Mouse (Mus musculus) neural tube, embryonic 13.5 days (tissue): Measurements from ENCODE around the gene Olfr1152. TPM values are rescaled to one million over a fixed set of nuclear protein-coding genes. Genes with fewer than 3 reads are reported as not detected.

Source experiments
- ATAC-seq: fragments of 200-750 bp; cut with Nextera tagmentation; 2 replicates; pipeline ENCODE4 v1.8.0; 2017; ENCODE audit warnings: low read depth, mild to moderate bottlenecking, moderate TSS enrichment, moderate library complexity
- H3K27ac ChIP-seq: fragments of 300-500 bp; sonication (generic); replicated peaks from 2 replicates; pipeline ENCODE4 v1.5.1; 2015; ENCODE audit warnings: moderate library complexity, mild to moderate bottlenecking, inconsistent platforms
- H3K27me3 ChIP-seq: fragments of 300-500 bp; sonication (generic); 2 replicates; pipeline ENCODE4 v1.6.1; 2015; ENCODE audit warnings: mild to moderate bottlenecking, inconsistent platforms
- H3K36me3 ChIP-seq: fragments of 300-500 bp; sonication (generic); 2 replicates; pipeline ENCODE4 v1.6.1; 2015; ENCODE audit warnings: mild to moderate bottlenecking, inconsistent platforms
- H3K4me1 ChIP-seq: fragments of 300-500 bp; sonication (generic); replicated peaks from 2 replicates; pipeline ENCODE4 v1.6.1; 2015; ENCODE audit warnings: inconsistent platforms
- H3K4me2 ChIP-seq: fragments of 300-500 bp; sonication (generic); 2 replicates; pipeline ENCODE4 v1.6.1; 2015; ENCODE audit warnings: inconsistent platforms, mild to moderate bottlenecking, moderate library complexity
- H3K4me3 ChIP-seq: fragments of 300-500 bp; sonication (generic); 2 replicates; pipeline ENCODE4 v1.5.1; 2015; ENCODE audit warnings: mild to moderate bottlenecking, inconsistent platforms
- H3K9ac ChIP-seq: fragments of 300-500 bp; sonication (generic); 2 replicates; pipeline ENCODE4 v1.6.1; 2015; ENCODE audit warnings: moderate library complexity, mild to moderate bottlenecking, inconsistent platforms
- H3K9me3 ChIP-seq: fragments of 300-500 bp; sonication (generic); 2 replicates; pipeline ENCODE4 v1.6.1; 2016; ENCODE audit warnings: inconsistent platforms
- WGBS: fragments of 180-500 bp; shearing (Covaris S2); methylation state at CpG from one replicate; pipeline ENCODE4 v1.1.7; 2015; 5-methylcytosine and 5-hydroxymethylcytosine counted together
- polyA plus RNA-seq: library from polyadenylated mRNA; unstranded; fragments of >200 nt; fragmentation: Nextera tagmentation; extraction: Ambion mirVana; gene quantifications from 2 replicates; pipeline ENCODE4 v1.2.1, GENCODE M21; 2015

Gene Olfr1152
- not detected in 2 replicates for polyA plus RNA-seq

DNA sequence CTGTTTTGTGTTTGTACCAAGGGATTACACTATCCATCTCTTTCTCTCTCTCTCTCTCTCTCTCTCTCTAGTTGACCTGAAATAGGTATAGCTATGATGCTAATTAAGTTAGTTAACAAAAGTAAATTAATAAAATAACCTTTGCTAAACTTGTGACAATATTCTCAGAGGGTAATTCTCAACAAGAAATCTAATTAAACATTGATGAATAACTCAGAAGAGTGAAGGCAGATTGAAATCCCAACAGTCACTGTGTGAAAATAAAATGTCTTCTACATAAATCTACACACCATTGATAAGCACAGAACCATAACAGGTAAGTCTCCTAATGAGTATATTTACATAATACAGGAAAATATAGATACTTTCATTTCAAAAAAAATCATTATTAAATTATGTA lies at the start of gene Olfr1152:
TSS of gene Olfr1152 (plus strand) at position 301 of the 400 bp plus-strand sequence.
- no peak for ATAC-seq
- H3K9ac ChIP-seq: no peak within 1 kb of the TSS
- H3K4me3 ChIP-seq: no peak within 1 kb of the TSS
- no peaks in the 10 kb centered on the region for H3K36me3 ChIP-seq
- no peak within 1 kb of the TSS for H3K4me2 ChIP-seq
- H3K9me3 ChIP-seq: no peaks in the 10 kb centered on the region
- H3K4me1 ChIP-seq: no peaks in the 10 kb centered on the region
- no peaks in the 10 kb centered on the region for H3K27me3 ChIP-seq
- no peak within 1 kb of the TSS for H3K27ac ChIP-seq

- WGBS: 93% methylated on average over 1 of the region's 1 CpGs
- no peaks in the 10 kb centered on the region for H3K36me3 ChIP-seq
- no peaks in the 10 kb centered on the region for H3K4me1 ChIP-seq
- H3K27ac ChIP-seq: no peak within 1 kb of the TSS
- H3K9me3 ChIP-seq: no peaks in the 10 kb centered on the region
- no peak within 1 kb of the TSS for H3K4me3 ChIP-seq
- H3K4me2 ChIP-seq: no peak within 1 kb of the TSS
- no peaks in the 10 kb centered on the region for H3K27me3 ChIP-seq
- no peak for ATAC-seq
- H3K9ac ChIP-seq: no peak within 1 kb of the TSS
These were observed 36.1 kb upstream of the Olfr1152 start, which contains the start of gene Olfr1148 for GRCm38 (mm10) chr2:87830233-87830632. TSS of gene Olfr1148 (plus strand) at chr2:87830533.

GRCm38 (mm10) chr2:87843693-87844092 lies 22.6 kb upstream of the Olfr1152 start, which contains the start of gene Olfr1150-ps1:
TSS of gene Olfr1150-ps1 (plus strand) at chr2:87843993.
- no peak within 1 kb of the TSS for H3K4me2 ChIP-seq
- H3K27me3 ChIP-seq: no peaks in the 10 kb centered on the region
- ATAC-seq: no peak
- H3K36me3 ChIP-seq: no peaks in the 10 kb centered on the region
- H3K27ac ChIP-seq: no peak within 1 kb of the TSS
- WGBS: 91% methylated on average over 1 of the region's 1 CpGs
- no peaks in the 10 kb centered on the region for H3K9me3 ChIP-seq
- H3K4me3 ChIP-seq: no peak within 1 kb of the TSS
- H3K9ac ChIP-seq: no peak within 1 kb of the TSS
- no peaks in the 10 kb centered on the region for H3K4me1 ChIP-seq

GRCm38 (mm10) chr2:87855562-87855961 lies 10.7 kb upstream of the Olfr1152 start, which contains the start of gene Olfr1151:
TSS of gene Olfr1151 (plus strand) at chr2:87855862.
- H3K4me1 ChIP-seq: no peaks in the 10 kb centered on the region
- H3K27me3 ChIP-seq: no peaks in the 10 kb centered on the region
- H3K9ac ChIP-seq: no peak within 1 kb of the TSS
- H3K27ac ChIP-seq: no peak within 1 kb of the TSS
- no peak for ATAC-seq
- H3K9me3 ChIP-seq: no peaks in the 10 kb centered on the region
- WGBS: 84% methylated on average over 1 of the region's 1 CpGs
- no peaks in the 10 kb centered on the region for H3K36me3 ChIP-seq
- no peak within 1 kb of the TSS for H3K4me3 ChIP-seq
- H3K4me2 ChIP-seq: no peak within 1 kb of the TSS

DNA sequence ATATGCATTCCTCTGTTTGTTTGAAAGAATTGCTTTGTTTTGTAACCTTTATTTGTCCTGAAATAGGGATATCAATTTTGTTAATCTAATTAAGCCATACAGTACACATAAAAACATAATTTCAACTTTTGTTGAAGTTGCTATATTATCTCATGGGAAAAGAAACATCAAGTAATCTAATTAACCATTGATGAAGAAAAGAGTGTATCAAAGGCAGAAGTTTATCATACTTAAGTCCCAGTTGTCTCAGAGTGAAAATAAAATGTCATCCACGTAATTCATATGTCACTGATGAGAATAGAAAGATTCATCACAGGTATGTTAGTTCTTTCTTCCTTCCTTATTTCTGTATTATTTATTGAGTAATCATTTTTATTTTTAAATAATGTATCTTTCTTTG lies 28.4 kb downstream of the Olfr1152 start, which contains the start of gene Olfr1153:
TSS of gene Olfr1153 (plus strand) at position 301 of the 400 bp plus-strand sequence.
- no peak for ATAC-seq
- WGBS: 78% methylated on average over 1 of the region's 1 CpGs
- no peak within 1 kb of the TSS for H3K27ac ChIP-seq
- no peaks in the 10 kb centered on the region for H3K36me3 ChIP-seq
- H3K4me2 ChIP-seq: no peak within 1 kb of the TSS
- no peaks in the 10 kb centered on the region for H3K27me3 ChIP-seq
- no peak within 1 kb of the TSS for H3K4me3 ChIP-seq
- no peaks in the 10 kb centered on the region for H3K9me3 ChIP-seq
- H3K9ac ChIP-seq: no peak within 1 kb of the TSS
- no peaks in the 10 kb centered on the region for H3K4me1 ChIP-seq

DNA sequence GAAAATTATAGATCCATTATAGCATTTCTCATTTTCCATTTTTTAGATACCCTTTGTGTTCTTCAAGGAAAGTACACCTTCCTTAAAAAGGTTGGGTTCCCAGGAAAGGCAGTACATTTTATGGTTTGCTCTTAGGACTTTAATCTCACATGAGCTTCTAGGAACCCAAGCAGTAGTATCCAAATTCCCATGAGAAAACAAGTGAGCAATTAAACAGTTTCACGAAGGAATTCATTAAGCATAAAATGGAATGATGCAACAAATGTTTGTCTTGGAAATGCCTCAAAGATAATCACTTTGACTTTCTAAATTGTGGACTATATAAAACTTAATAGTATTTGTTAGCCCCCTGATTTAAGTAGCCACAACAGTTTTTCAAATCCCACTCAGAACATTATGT lies 38.8 kb downstream of the Olfr1152 start, which contains the start of gene Olfr1154:
TSS of gene Olfr1154 (minus strand) at position 101 of the 400 bp plus-strand sequence.
- no peaks in the 10 kb centered on the region for H3K36me3 ChIP-seq
- no peaks in the 10 kb centered on the region for H3K27me3 ChIP-seq
- H3K9me3 ChIP-seq: no peaks in the 10 kb centered on the region
- H3K4me3 ChIP-seq: no peak within 1 kb of the TSS
- H3K27ac ChIP-seq: no peak within 1 kb of the TSS
- no peak within 1 kb of the TSS for H3K9ac ChIP-seq
- no peak within 1 kb of the TSS for H3K4me2 ChIP-seq
- no peaks in the 10 kb centered on the region for H3K4me1 ChIP-seq
- 88% methylated on average over 1 of the region's 1 CpGs for WGBS
- ATAC-seq: no peak

Other genes starting within 250 kb of the Olfr1152 start
- gene Olfr1131, start 239.4 kb upstream of the Olfr1152 start, polyA plus RNA-seq: not detected in 2 replicates
- gene Olfr1132, start 229.0 kb upstream of the Olfr1152 start, polyA plus RNA-seq: not detected in 2 replicates
- not detected in 2 replicates for gene Olfr1133, start 219.1 kb upstream of the Olfr1152 start, polyA plus RNA-seq
- gene Olfr1134, start 208.0 kb upstream of the Olfr1152 start, polyA plus RNA-seq: not detected in 2 replicates
- gene Olfr1135, start 192.8 kb upstream of the Olfr1152 start, polyA plus RNA-seq: not detected in 2 replicates
- gene Olfr1136, start 172.5 kb upstream of the Olfr1152 start, polyA plus RNA-seq: not detected in 2 replicates
- gene Olfr1137, start 153.3 kb upstream of the Olfr1152 start, polyA plus RNA-seq: not detected in 2 replicates
- gene Olfr1138, start 126.5 kb upstream of the Olfr1152 start, polyA plus RNA-seq: not detected in 2 replicates
- gene Olfr1140, start 122.7 kb upstream of the Olfr1152 start, polyA plus RNA-seq: not detected in 2 replicates
- gene Olfr1141, start 112.5 kb upstream of the Olfr1152 start, polyA plus RNA-seq: not detected in 2 replicates
- not detected in 2 replicates for gene Olfr152, start 87.0 kb upstream of the Olfr1152 start, polyA plus RNA-seq
- gene Olfr1143, start 65.9 kb upstream of the Olfr1152 start, polyA plus RNA-seq: not detected in 2 replicates
- gene Olfr1145, start 56.7 kb upstream of the Olfr1152 start, polyA plus RNA-seq: not detected in 2 replicates
- gene Olfr1148, start 36.0 kb upstream of the Olfr1152 start, polyA plus RNA-seq: not detected in 2 replicates
- not detected in 2 replicates for gene Olfr1150-ps1, start 22.5 kb upstream of the Olfr1152 start, polyA plus RNA-seq
- not detected in 2 replicates for gene Olfr1151, start 10.6 kb upstream of the Olfr1152 start, polyA plus RNA-seq
- gene Olfr1153, start 28.5 kb downstream of the Olfr1152 start, polyA plus RNA-seq: not detected in 2 replicates
- gene Olfr1154, start 38.7 kb downstream of the Olfr1152 start, polyA plus RNA-seq: not detected in 2 replicates
- gene Olfr1155, start 78.6 kb downstream of the Olfr1152 start, polyA plus RNA-seq: not detected in 2 replicates
- gene Olfr1156, start 86.6 kb downstream of the Olfr1152 start, polyA plus RNA-seq: not detected in 2 replicates
- gene Olfr1157, start 101.8 kb downstream of the Olfr1152 start, polyA plus RNA-seq: not detected in 2 replicates
- not detected in 2 replicates for gene Olfr74, start 108.2 kb downstream of the Olfr1152 start, polyA plus RNA-seq
- gene Olfr1158, start 123.6 kb downstream of the Olfr1152 start, polyA plus RNA-seq: not detected in 2 replicates
- gene Olfr1160, start 141.8 kb downstream of the Olfr1152 start, polyA plus RNA-seq: not detected in 2 replicates
- not detected in 2 replicates for gene Olfr1161, start 156.3 kb downstream of the Olfr1152 start, polyA plus RNA-seq
- not detected in 2 replicates for gene Olfr73, start 171.2 kb downstream of the Olfr1152 start, polyA plus RNA-seq
- gene Olfr1162, start 184.6 kb downstream of the Olfr1152 start, polyA plus RNA-seq: not detected in 2 replicates
- gene Olfr1163, start 205.3 kb downstream of the Olfr1152 start, polyA plus RNA-seq: not detected in 2 replicates
- gene Olfr1164, start 227.5 kb downstream of the Olfr1152 start, polyA plus RNA-seq: not detected in 2 replicates